Mouse (Mus musculus): Measurements from ENCODE around the gene Cog5. TPM values are rescaled to one million over a fixed set of nuclear protein-coding genes. Genes with fewer than 3 reads are reported as not detected.

The Cog5 gene
- total and polyA plus RNA-seq, 3 experiments, result 27.1 to 28.4 TPM; not detected in 1

- no peaks in the 10 kb centered on the region for H3K4me1 ChIP-seq (ENCODE audit: control insufficient read depth in 1 of 2, insufficient read depth in 2 of 2, low read length in 2 of 2)
- H3K4me3 ChIP-seq (ENCODE audit: control insufficient read depth in 1 of 2, insufficient read depth in 1 of 2, low read depth in 2 of 2, low read length in 2 of 2), result no peak overlapping the region
- no peak overlapping the region for H3K27ac ChIP-seq (ENCODE audit: control insufficient read depth, low read depth, low read length)
- no peaks in the 10 kb centered on the region for H3K9me3 ChIP-seq (replicated peaks; ENCODE audit: insufficient read depth, low read length)
- H3K27me3 ChIP-seq (ENCODE audit: control insufficient read depth in 1 of 2, insufficient read depth in 2 of 2, low read length in 2 of 2), result no peaks in the 10 kb centered on the region
- H3K9ac ChIP-seq (ENCODE audit: control insufficient read depth, low read depth, low read length, poor library complexity, severe bottlenecking), result no peak overlapping the region
- no peak for TF ChIP-seq RCOR1 (IDR thresholded peaks at IDR 0.05; ENCODE audit: low read depth, low read length)
- no peak for TF ChIP-seq E2F4 (IDR thresholded peaks at IDR 0.05; ENCODE audit: borderline replicate concordance, low read depth, low read length)
- TF ChIP-seq CHD1 (IDR thresholded peaks at IDR 0.05; ENCODE audit: low read depth, low read length), result no peak
- TF ChIP-seq USF2 (IDR thresholded peaks at IDR 0.05; ENCODE audit: borderline replicate concordance in 1 of 2, insufficient read depth in 1 of 2, low read depth in 1 of 2, low read length in 2 of 2), result no peak
- no peak for TF ChIP-seq UBTF (IDR thresholded peaks at IDR 0.05; ENCODE audit: borderline replicate concordance, insufficient read depth, low read depth, low read length)
- no peak for TF ChIP-seq GATA1 (IDR thresholded peaks at IDR 0.05; ENCODE audit: low read depth, low read length)
- TF ChIP-seq HCFC1 (IDR thresholded peaks at IDR 0.05; ENCODE audit: low read depth, low read length), result no peak
- no peak for DNase-seq (ENCODE audit: low read depth, low spot score)
- no peaks in the 10 kb centered on the region for H3K36me3 ChIP-seq (ENCODE audit: control insufficient read depth in 1 of 2, insufficient read depth in 2 of 2, low read length in 2 of 2)
- H3K79me2 ChIP-seq (ENCODE audit: control insufficient read depth, insufficient read depth, low read length, poor library complexity), result no peaks in the 10 kb centered on the region
Measured at GRCm38 (mm10) chr12:31826476-31826875, 171.8 kb downstream of the Cog5 start.

DNA sequence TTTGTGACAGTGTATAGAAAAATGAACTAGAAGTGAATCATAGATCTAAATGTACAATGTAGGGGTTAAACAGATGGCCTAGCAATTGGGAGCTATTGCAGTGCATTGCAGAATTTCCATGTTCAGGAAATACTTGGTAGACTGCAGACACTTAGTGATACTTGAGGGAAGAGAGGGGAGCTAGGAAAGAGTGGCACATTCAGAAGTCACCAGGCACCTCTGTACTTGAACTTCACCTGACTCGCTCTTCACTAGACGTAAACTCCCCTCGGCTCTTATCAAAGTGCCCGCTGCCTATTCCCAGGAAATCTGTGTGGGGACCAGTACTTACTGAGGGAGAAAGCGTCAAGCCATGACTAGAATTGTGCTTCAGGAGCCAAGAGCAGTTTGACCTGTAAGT lies 180.8 kb downstream of the Cog5 start:
- Histone ChIP-seq H3K4me3 (ENCODE audit: control insufficient read depth in 1 of 2, insufficient read depth in 1 of 2, low read depth in 2 of 2, low read length in 2 of 2) (no peak overlapping the region), H3K36me3 (ENCODE audit: control insufficient read depth in 1 of 2, insufficient read depth in 2 of 2, low read length in 2 of 2) (no peaks in the 10 kb centered on the region; a peak in 1 of 4 replicates), H3K79me2 (ENCODE audit: control insufficient read depth, insufficient read depth, low read length, poor library complexity) (no peaks in the 10 kb centered on the region), H3K27ac (ENCODE audit: control insufficient read depth, low read depth, low read length) (no peak overlapping the region), H3K9ac (ENCODE audit: control insufficient read depth, low read depth, low read length, poor library complexity, severe bottlenecking) (no peak overlapping the region), H3K4me1 (ENCODE audit: control insufficient read depth in 1 of 2, insufficient read depth in 2 of 2, low read length in 2 of 2) (no peaks in the 10 kb centered on the region), H3K9me3 (replicated peaks; ENCODE audit: insufficient read depth, low read length) (no peaks in the 10 kb centered on the region), H3K27me3 (ENCODE audit: control insufficient read depth in 1 of 2, insufficient read depth in 2 of 2, low read length in 2 of 2) (no peaks in the 10 kb centered on the region)
- TF ChIP-seq GATA1 (IDR thresholded peaks at IDR 0.05; ENCODE audit: low read depth, low read length), result no peak
- no peak for TF ChIP-seq TAL1 (IDR thresholded peaks at IDR 0.05; ENCODE audit: low read length)
- no peak for TF ChIP-seq RCOR1 (IDR thresholded peaks at IDR 0.05; ENCODE audit: low read depth, low read length)
- no peak for TF ChIP-seq MYC (IDR thresholded peaks at IDR 0.05; ENCODE audit: low read depth, low read length)
- no peak for TF ChIP-seq USF1 (IDR thresholded peaks at IDR 0.05; ENCODE audit: low read depth, low read length)
- no peak for TF ChIP-seq KAT2A (conservative IDR thresholded peaks at IDR 0.05; ENCODE audit: low read depth, low read length)
- no peak for TF ChIP-seq E2F4 (IDR thresholded peaks at IDR 0.05; ENCODE audit: borderline replicate concordance, low read depth, low read length)
- no peak for TF ChIP-seq JUND (IDR thresholded peaks at IDR 0.05; ENCODE audit: low read depth, low read length)
- no peak for TF ChIP-seq ETS1 (IDR thresholded peaks at IDR 0.05; ENCODE audit: low read depth, low read length)
- no peak for TF ChIP-seq ELF1 (IDR thresholded peaks at IDR 0.05; ENCODE audit: low read depth, low read length)
- no peak for TF ChIP-seq MAX (IDR thresholded peaks at IDR 0.05; ENCODE audit: low read length)
- no peak for TF ChIP-seq ZKSCAN1 (IDR thresholded peaks at IDR 0.05; ENCODE audit: low read depth, low read length)
- no peak for TF ChIP-seq SMC3 (IDR thresholded peaks at IDR 0.05; ENCODE audit: low read depth, low read length)
- TF ChIP-seq NRF1 (IDR thresholded peaks at IDR 0.05; ENCODE audit: insufficient read depth, low read depth, low read length, poor library complexity, severe bottlenecking), result no peak
- no peak for TF ChIP-seq MAZ (IDR thresholded peaks at IDR 0.05; ENCODE audit: low read depth, low read length)
- no peak for TF ChIP-seq BHLHE40 (IDR thresholded peaks at IDR 0.05; ENCODE audit: borderline replicate concordance, low read depth, low read length)
- TF ChIP-seq RAD21 (IDR thresholded peaks at IDR 0.05; ENCODE audit: low read depth, low read length), result no peak
- TF ChIP-seq ZNF384 (IDR thresholded peaks at IDR 0.05; ENCODE audit: low read depth, low read length), result no peak
- TF ChIP-seq HCFC1 (IDR thresholded peaks at IDR 0.05; ENCODE audit: low read depth, low read length), result no peak
- no peak for TF ChIP-seq CHD1 (IDR thresholded peaks at IDR 0.05; ENCODE audit: low read depth, low read length)
- no peak for DNase-seq (ENCODE audit: low read depth, low spot score)
